Mouse (Mus musculus) T-helper 1 cell (primary cell): ENCODE results near the gene Zkscan1.

Experiments
- in situ Hi-C: fragments of 300-600 bp; cut with MboI, MseI; formaldehyde crosslinking; loops from one replicate; pipeline ENCODE4 v1.15.1; 2025; ENCODE audit warnings: high pct_unique_total_duplicates

Zkscan1 gene

DNA sequence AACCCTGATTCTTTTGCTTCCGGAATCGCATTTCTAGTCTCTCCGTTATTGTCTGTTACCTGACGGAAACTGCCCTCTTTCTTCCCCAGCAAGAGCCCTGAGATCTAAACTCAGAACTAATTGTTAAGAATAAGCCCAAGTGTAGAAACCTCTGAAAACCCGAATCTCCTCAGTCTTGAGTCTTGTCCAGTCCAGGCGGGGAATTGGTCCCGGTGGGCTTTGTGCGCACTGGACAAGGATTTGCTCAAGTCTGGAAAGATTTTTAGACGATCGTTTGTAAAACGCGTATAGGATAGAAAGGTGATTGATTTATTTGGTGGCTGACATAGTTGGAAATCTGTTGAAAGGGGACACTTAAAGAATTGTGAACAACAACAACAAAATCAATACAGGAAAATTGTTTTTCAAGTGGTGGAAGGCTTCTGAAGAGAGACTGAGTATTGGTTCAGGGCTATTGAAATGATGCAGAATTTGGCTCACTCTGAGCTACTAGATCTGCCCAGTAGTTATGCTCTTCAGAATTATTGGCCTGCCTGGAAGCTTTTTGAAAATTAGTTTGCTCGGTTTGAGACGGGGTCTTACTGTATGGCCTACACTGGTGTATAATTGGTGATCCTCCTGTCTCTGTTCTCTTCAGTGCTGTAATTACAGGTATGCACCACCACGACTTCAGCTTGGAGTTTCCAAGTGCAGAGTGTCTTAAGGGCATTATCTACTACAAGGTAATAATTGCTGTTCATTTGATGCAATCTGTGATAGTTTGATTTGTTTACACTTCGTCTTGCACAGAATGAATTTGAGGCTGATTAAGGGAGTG is 32.5 kb downstream of the Zkscan1 start:
- in situ Hi-C loops = no loop called here

DNA sequence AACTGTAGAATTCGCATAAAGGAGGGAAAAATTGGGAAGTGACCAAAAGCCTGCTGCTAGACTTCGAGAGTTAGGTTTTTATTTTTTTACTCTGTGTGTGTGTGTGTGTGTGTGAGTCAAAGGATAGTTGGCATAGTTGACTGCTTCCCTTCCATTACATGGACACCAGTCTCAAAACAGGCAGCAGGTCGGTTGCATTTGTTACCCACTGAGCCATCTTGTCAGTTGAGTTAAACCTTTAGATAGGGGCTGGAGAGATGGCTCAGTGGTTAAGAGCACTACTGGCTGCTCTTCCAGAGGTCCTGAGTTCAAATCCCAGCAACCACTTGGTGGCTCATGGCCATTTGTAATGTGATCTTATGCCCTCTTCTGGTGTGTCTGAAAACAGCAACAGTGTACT is 33.2 kb downstream of the Zkscan1 start:
- in situ Hi-C loops = no loop called here

DNA sequence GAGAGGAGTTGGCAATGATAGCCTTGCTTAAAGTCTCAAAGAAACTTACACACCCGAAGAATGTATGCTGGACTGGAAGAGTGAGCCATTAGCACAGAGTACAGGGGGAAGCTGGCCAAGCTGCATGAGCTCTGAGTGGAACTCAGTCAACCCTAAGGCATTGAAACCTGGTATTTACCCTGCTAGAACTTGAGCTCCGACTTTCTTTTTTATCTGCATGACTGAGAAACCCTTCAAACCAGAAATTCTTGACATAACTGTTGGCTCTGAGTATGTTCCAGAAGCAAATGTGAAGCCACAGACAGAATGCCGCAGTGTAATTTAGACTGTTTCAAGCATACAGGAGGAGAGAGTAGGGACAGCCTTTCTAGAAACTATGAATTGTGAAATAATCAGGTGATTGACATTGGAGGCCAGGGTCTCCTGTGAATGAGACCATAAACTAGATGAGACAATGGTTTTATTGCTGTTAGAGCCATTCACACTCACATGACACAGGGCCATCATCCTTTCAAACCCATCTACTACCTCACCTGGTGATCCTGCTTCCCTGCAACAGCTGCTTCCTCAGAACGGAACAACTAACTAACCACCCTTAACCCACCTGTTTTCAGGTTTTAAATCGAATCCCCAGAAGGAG is 47.7 kb downstream of the Zkscan1 start:
- in situ Hi-C loops = no loop called here

DNA sequence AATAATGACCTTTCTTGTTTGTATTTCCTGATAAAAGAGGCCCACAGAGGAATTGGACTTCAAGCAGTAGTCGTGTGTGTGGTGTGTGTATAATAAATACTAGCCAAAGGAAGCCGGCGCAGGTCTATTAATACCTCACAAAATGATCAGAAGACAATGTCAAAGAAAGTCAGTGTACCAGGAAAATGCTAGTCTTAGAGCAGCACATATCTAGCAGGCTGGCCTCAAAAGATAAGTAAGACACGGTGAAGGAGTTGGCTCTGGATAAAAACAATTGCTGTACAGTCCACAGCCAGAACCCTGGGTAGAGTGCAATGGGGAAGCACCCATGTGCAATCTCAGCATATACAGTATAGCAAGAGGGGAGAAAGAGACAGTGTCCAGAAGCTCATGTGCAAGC is 52.4 kb downstream of the Zkscan1 start:
- in situ Hi-C loops = no loop called here

DNA sequence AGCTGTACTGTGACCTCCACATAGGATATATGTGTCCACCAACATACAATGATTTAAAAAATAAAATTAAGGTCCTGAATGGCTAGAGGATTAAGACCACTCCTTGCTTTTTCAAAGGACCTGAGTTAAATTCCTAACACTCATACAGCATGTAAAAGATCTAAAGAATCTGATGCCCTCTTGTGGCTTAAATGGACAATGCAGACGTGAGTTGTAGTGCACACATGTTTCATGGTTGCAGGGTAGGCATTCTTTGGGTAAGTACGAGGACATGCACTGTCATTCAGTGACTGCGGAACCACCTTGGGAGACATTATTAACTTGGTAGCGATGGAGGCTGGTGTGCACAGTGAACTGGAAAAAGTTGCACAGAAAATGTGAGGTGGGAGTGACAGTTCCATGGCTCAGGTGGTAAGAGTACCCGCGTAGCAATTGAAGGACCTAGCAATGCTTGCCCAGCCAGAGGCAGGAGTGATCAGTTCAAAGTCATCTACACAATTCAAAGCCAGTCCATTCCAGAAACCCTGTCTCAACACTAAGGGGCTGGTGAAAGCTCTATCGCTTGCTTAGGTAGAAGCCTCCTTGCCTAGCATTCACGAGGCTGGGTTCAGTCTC is 53.2 kb downstream of the Zkscan1 start:
- in situ Hi-C loops = no loop called here

DNA sequence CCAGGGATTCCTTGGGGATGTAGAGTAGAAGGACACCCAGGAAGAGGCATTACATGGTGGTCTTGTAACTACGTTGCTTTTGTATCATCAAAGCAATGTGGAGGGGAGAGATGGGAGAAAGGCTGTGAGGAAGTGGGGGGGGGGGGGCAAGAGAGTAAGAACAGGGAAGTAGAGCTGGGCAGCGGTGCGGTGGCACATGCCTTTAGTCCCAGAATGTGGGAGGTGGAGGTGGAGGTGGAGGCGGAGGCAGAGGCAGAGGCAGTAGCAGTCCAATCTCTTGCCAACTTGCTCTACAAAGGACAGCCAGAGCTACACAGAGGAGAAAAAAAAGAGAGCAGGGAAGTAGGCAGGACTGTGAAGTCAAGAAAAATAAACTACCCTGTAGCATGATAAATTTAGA is 53.7 kb downstream of the Zkscan1 start:
- in situ Hi-C loops = no loop called here

DNA sequence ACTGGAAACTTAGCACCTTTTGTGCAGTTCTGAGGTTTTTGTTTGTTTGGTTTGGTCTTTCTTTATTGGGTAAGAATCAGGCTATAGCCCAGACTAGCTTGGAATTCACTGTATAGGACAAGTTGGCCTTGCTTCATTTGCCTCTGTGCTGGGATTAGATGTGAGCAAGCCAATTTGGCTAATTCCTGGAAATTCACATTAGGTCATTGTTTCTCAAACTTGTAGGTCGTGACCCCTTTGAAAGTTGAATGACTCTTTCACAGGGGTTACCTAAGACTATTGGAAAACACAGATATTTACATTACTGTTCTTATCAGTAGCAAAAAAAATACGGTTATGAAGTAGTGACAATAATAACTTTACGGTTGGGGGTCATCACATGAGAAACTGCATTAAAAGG is 69.5 kb downstream of the Zkscan1 start:
- in situ Hi-C loops = loop anchor here (25.0 kb wide), 1 partner anchor 842 kb away; the partner anchor contains the start of genes Srrt and Trip6

DNA sequence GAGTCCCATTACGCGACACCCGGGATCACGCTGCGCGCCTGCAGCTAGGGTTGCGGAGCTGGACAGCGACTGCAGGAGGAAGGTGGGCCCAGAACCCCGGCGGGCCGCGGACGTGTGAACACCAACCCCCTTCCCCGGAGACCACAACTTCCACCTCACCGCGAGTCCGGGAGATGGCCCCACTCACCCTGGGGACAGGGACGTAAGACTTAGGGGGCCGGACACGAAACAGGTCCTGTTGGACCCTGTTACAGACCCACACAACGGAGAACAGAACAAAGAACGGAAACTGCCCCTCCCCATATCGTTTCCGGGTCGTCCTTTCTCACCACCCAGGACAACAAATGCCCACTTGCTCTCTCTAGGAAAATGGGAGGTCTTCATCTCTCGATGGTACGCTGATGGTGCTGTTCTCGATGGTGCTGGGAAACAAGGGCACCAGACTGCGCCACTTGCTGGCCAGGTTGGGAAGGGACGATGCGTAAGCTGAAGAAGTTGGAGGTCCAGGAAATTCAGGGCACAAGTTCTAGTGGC is 70.6 kb downstream of the Zkscan1 start, which contains the start of gene Zfp113:
TSS of gene Zfp113 (minus strand) at position 302 of the 534 bp plus-strand sequence.
- in situ Hi-C loops = loop anchor here (25.0 kb wide), 1 partner anchor 843 kb away; the partner anchor contains the start of genes Srrt and Trip6
